Mouse (Mus musculus): ENCODE data around the gene Gm5475.

GRCm38 (mm10) chr15:100451245-100451644 lies 29.3 kb downstream of the Gm5475 start:
- TF ChIP-seq ZMIZ1 (IDR thresholded peaks at IDR 0.05; ENCODE audit: low read depth, low read length) (no peak), UBTF (IDR thresholded peaks at IDR 0.05; ENCODE audit: low read depth, low read length) (no peak), CTCF (conservative IDR thresholded peaks at IDR 0.05 in 1 of 2, IDR thresholded peaks at IDR 0.05 in 1 of 2; ENCODE audit: low read depth in 2 of 2, low read length in 2 of 2) (no peak), POLR2AphosphoS2 (IDR thresholded peaks at IDR 0.05; ENCODE audit: low read depth, low read length) (no peak), EP300 (IDR thresholded peaks at IDR 0.05; ENCODE audit: low read length) (no peak), TCF12 (IDR thresholded peaks at IDR 0.05; ENCODE audit: low read depth, low read length) (no peak), POLR2A (IDR thresholded peaks at IDR 0.05; ENCODE audit: low read depth, low read length) (no peak), USF1 (IDR thresholded peaks at IDR 0.05; ENCODE audit: low read depth, low read length) (no peak), PAX5 (IDR thresholded peaks at IDR 0.05; ENCODE audit: low read length) (no peak), JUN (IDR thresholded peaks at IDR 0.05; ENCODE audit: insufficient read depth, low read depth, low read length) (no peak), JUND (conservative IDR thresholded peaks at IDR 0.05; ENCODE audit: low read depth, low read length) (no peak)
